Mouse (Mus musculus) testis, adult 2 months (tissue): ENCODE data around the gene Ubr4.

ENCODE experiments used
- CTCF ChIP-seq: fragments of 200-500 bp; IDR thresholded peaks from 2 replicates; pipeline ENCODE4 v1.5.1; 2012; ENCODE audit warnings: low read depth, mild to moderate bottlenecking, inconsistent platforms, low read length, moderate library complexity; ENCODE audit not compliant: control insufficient read depth, insufficient read depth, insufficient replicate concordance
- POLR2A ChIP-seq: fragments of 200-500 bp; IDR thresholded peaks from 2 replicates; pipeline ENCODE4 v1.6.1; 2012; ENCODE audit warnings: low read depth, mild to moderate bottlenecking, inconsistent platforms, low read length, moderate library complexity; ENCODE audit not compliant: control insufficient read depth

GRCm38 (mm10) chr4:139519221-139519620 lies 166.8 kb downstream of the Ubr4 start:
- TF ChIP-seq POLR2A (no peak), CTCF (no peak)
